Mouse (Mus musculus): ENCODE measurements around the gene Syn3.

- TF ChIP-seq CTCF (conservative IDR thresholded peaks at IDR 0.05; ENCODE audit: insufficient read depth, insufficient read length, low read depth, low read length) (no peak), POLR2A (IDR thresholded peaks at IDR 0.05; ENCODE audit: low read depth, low read length) (no peak)
Measured at GRCm38 (mm10) chr10:86183148-86183885, 315.4 kb downstream of the Syn3 start.
